In the genomic region with DNA sequence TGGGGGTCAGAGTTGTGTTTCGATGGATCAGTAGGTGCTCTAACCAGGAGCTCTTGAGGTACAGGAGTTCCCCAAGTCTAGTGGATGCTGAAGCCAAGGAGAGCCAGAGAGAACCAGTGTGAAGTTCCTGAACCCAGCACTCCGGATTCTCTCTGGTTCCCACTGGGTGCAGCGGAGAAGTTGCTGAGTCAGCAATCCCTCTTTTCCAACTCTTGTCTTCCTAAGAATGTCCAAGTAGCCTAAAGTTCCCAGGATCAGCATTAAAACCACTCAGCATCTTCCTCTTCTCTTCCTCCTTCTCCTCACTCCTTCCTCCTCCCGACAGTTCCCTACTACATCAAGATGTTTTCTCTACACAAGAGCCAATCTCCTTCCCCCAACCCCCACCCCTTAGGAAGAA, we compare ENCODE assay signal across 19 mouse cellular contexts.
"Had no signal": no experiment of that assay in that cellular context is flagged by ENCODE, and none has a peak within 500 bp of the region (broad histone marks: within the 10 kb centered on the region; RNA-seq: fewer than 3 reads in every experiment).

No protein-coding gene starts in this region.

- H3K36me3 ChIP-seq: liver, embryonic 15.5 days; midbrain, embryonic 13.5 days; midbrain, embryonic 15.5 days had no signal

- H3K4me1 ChIP-seq: liver, embryonic 15.5 days; lung, embryonic 15.5 days; midbrain, embryonic 13.5 days; midbrain, embryonic 15.5 days; neural tube, embryonic 12.5 days had no signal

- DNase-seq: liver, postnatal 0 days; lung, adult 2 months; lung, postnatal 14 days; lung, postnatal 36 days; right cerebral cortex, adult 18-20 months; right cerebral cortex, postnatal 25 days; right cerebral cortex, postnatal 4 days; spleen, adult 18-20 months; thymus, adult 18-20 months; thymus, postnatal 14 days; thymus, postnatal 36 days had no signal

- ATAC-seq: liver, postnatal 0 days; lung, postnatal 0 days; midbrain, embryonic 13.5 days; midbrain, embryonic 15.5 days had no signal

- H3K9ac ChIP-seq: liver, embryonic 15.5 days; liver, postnatal 0 days; lung, embryonic 15.5 days; midbrain, embryonic 13.5 days; midbrain, embryonic 15.5 days; neural tube, embryonic 12.5 days had no signal

- H3K27ac ChIP-seq: liver, embryonic 15.5 days; lung, embryonic 15.5 days; macrophage; midbrain, embryonic 13.5 days; midbrain, embryonic 15.5 days; neural tube, embryonic 12.5 days had no signal

- H3K4me3 ChIP-seq: liver, embryonic 15.5 days; lung, embryonic 15.5 days; megakaryocyte, embryonic 14.5 days; midbrain, embryonic 13.5 days; midbrain, embryonic 15.5 days; neural tube, embryonic 12.5 days had no signal

- H3K27me3 ChIP-seq: liver, embryonic 15.5 days; lung, embryonic 15.5 days; neural tube, embryonic 12.5 days had no signal

- H3K9me3 ChIP-seq: liver, embryonic 15.5 days; lung, embryonic 15.5 days; megakaryocyte, embryonic 14.5 days; midbrain, embryonic 13.5 days; midbrain, embryonic 15.5 days; neural tube, embryonic 12.5 days had no signal

- H3K4me2 ChIP-seq: liver, embryonic 15.5 days; lung, embryonic 15.5 days; midbrain, embryonic 13.5 days; midbrain, embryonic 15.5 days; neural tube, embryonic 12.5 days had no signal
